Comparison of ENCODE assay signal across 8 mouse cellular contexts in the genomic region with DNA sequence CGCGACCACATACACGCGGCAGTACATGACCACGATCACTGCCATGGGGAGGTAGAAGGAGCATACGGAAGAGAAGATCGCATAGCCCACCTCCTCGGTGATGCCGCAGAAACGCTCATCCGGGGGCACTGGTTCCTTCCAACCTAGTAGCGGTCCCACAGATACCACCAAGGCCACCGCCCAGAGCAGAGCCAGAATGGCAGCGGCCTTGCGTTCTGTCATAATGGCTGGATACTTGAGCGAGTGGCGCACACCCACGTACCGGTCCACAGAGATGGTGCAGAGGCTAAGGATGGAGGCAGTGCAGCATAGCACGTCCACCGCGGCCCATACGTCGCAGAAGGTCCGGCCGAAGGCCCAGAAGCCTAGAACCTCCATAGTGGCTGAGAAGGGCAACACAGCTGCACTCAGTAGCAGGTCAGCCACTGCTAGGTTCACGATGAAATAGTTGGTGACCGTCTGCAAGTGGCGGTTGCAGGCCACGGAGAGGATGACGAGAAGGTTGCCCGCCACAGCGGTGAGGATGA. TPM values are rescaled to one million over a fixed set of nuclear protein-coding genes. Genes with fewer than 3 reads are reported as not detected.
DNase-seq lines count a peak whose midpoint lies in the region; ATAC-seq and TF ChIP-seq lines count a peak whose summit lies in the region.

No protein-coding gene starts in this region.

- no peaks in the 10 kb centered on the region for H3K36me3 ChIP-seq in embryonic facial prominence, embryonic 13.5 days
- H3K36me3 ChIP-seq in hindbrain, embryonic 15.5 days: no peaks in the 10 kb centered on the region
- no peaks in the 10 kb centered on the region for H3K36me3 ChIP-seq in myocyte (ENCODE audit: control insufficient read depth, insufficient read depth)

- H3K4me3 ChIP-seq in layer of hippocampus, adult 2 months: peak overlapping the region; percentile 73
- peak overlapping the region; percentile 56 for H3K4me3 ChIP-seq in embryonic facial prominence, embryonic 13.5 days
- H3K4me3 ChIP-seq in hindbrain, embryonic 15.5 days: peak overlapping the region; percentile 40
- peak overlapping the region; percentile 22 for H3K4me3 ChIP-seq in myocyte

- peak overlapping the region; percentile 98 for H3K27ac ChIP-seq in layer of hippocampus, adult 2 months
- H3K27ac ChIP-seq in embryonic facial prominence, embryonic 13.5 days: no peak overlapping the region
- H3K27ac ChIP-seq in hindbrain, embryonic 15.5 days (replicated peaks): no peak overlapping the region

- no peak for TF ChIP-seq CTCF in layer of hippocampus, adult 2 months (conservative IDR thresholded peaks at IDR 0.05)

- H3K27me3 ChIP-seq in embryonic facial prominence, embryonic 13.5 days: peaks cover 96% of the 10 kb centered on the region
- H3K27me3 ChIP-seq in hindbrain, embryonic 15.5 days: peaks cover 60% of the 10 kb centered on the region
- no peaks in the 10 kb centered on the region for H3K27me3 ChIP-seq in myocyte (ENCODE audit: control insufficient read depth, insufficient read depth, insufficient read length)

- H3K4me1 ChIP-seq in embryonic facial prominence, embryonic 13.5 days: peaks cover 21% of the 10 kb centered on the region
- peaks cover 22% of the 10 kb centered on the region for H3K4me1 ChIP-seq in hindbrain, embryonic 15.5 days (replicated peaks)

- H3K79me2 ChIP-seq in myocyte (ENCODE audit: control insufficient read depth, insufficient read depth): no peaks in the 10 kb centered on the region

- ATAC-seq in embryonic facial prominence, embryonic 13.5 days (ENCODE audit: insufficient number of reproducible peaks, insufficient read depth, low FRiP score, low TSS enrichment, low read depth): no peak
- no peak for ATAC-seq in hindbrain, embryonic 15.5 days (ENCODE audit: low FRiP score, low read depth)

- no peaks in the 10 kb centered on the region for H3K9me3 ChIP-seq in embryonic facial prominence, embryonic 13.5 days
- H3K9me3 ChIP-seq in hindbrain, embryonic 15.5 days: no peaks in the 10 kb centered on the region

- 4% methylated on average over 33 of the region's 33 CpGs for WGBS in embryonic facial prominence, embryonic 13.5 days
- WGBS in hindbrain, embryonic 15.5 days: 5% methylated on average over 33 of the region's 33 CpGs

- H3K9ac ChIP-seq in embryonic facial prominence, embryonic 13.5 days: peak overlapping the region; percentile 69; the same call in 1 of the 2 replicates
- no peak overlapping the region for H3K9ac ChIP-seq in hindbrain, embryonic 15.5 days

- TF ChIP-seq POLR2A in myocyte (IDR thresholded peaks at IDR 0.05; ENCODE audit: insufficient read length, low read depth): no peak

- H3ac ChIP-seq in myocyte (ENCODE audit: control insufficient read depth, insufficient read length): peak overlapping the region; percentile 42

- DNase-seq in layer of hippocampus, adult 2 months (ENCODE audit: low spot score in 2 of 2): no peak
- no peak for DNase-seq in layer of hippocampus, adult 18-20 months (ENCODE audit: low spot score in 2 of 2)
- DNase-seq in left cerebral cortex, adult 9 months (ENCODE audit: low spot score in 2 of 2): no peak
- no peak for DNase-seq in gastrocnemius, postnatal 25 days
- no peak for DNase-seq in gastrocnemius, adult 18-20 months (ENCODE audit: low spot score)

- peak overlapping the region; percentile 87 for H3K4me2 ChIP-seq in embryonic facial prominence, embryonic 13.5 days
- H3K4me2 ChIP-seq in hindbrain, embryonic 15.5 days: peak overlapping the region; percentile 85
- no peak overlapping the region for H3K4me2 ChIP-seq in myocyte (ENCODE audit: low read depth)

TF ChIP-seq in myocyte, 11 proteins besides CTCF, POLR2A, EP300 and RAD21:
- TF ChIP-seq MYOG (IDR thresholded peaks at IDR 0.05; ENCODE audit: control insufficient read depth in 1 of 3, insufficient read depth in 1 of 3, insufficient read length in 2 of 3, low read depth in 2 of 3) (no peak), USF1 (IDR thresholded peaks at IDR 0.05; ENCODE audit: low read depth) (no peak), E2F4 (IDR thresholded peaks at IDR 0.05; ENCODE audit: insufficient read depth) (no peak), REST (IDR thresholded peaks at IDR 0.05; ENCODE audit: insufficient read depth, insufficient read length) (no peak), MAX (IDR thresholded peaks at IDR 0.05; ENCODE audit: low read depth) (no peak), SRF (IDR thresholded peaks at IDR 0.05; ENCODE audit: control insufficient read depth, insufficient read length, low read depth) (no peak)

RNA-seq across cellular contexts. Expression of a gene that starts 0.7 kb away (rescaled TPM):
- 10 to 100 TPM; 89.5 to 98.6 TPM for total RNA-seq in layer of hippocampus, adult 2 months (2021)
- total RNA-seq in layer of hippocampus, adult 18-20 months (2021): 100 to 1,000 TPM in 1 of 2 experiments, 10 to 100 TPM in 1; 89.7 to 102 TPM
- 0.51 and 0.58 TPM in 2 replicates for polyA plus RNA-seq in embryonic facial prominence, embryonic 13.5 days (2015; fragmentation: Nextera tagmentation; extraction: Ambion mirVana)
- 0.49 and 0.61 TPM in 2 replicates for polyA plus RNA-seq in hindbrain, embryonic 15.5 days (2015; fragmentation: Nextera tagmentation; extraction: Ambion mirVana)
- polyA plus RNA-seq in myocyte (2012; fragmentation: generic; extraction: Trizol): 1.4 TPM
- total RNA-seq in gastrocnemius, postnatal 25 days (2021): 1 to 10 TPM in 1 of 2 experiments, under 1 TPM in 1; 0.74 to 1.2 TPM
- under 1 TPM; 0.50 to 0.88 TPM for total RNA-seq in gastrocnemius, adult 18-20 months (2021)

Comparison
In these comparisons a context has a peak if more than half of its experiments do, and no peak if none do; other contexts are left out.
1. H3K4me3 ChIP-seq: peak in every context shown above with its lines; median percentile 73 in layer of hippocampus, adult 2 months; 56 in embryonic facial prominence, embryonic 13.5 days; 40 in hindbrain, embryonic 15.5 days; 22 in myocyte.
2. RNA of a gene that starts 0.7 kb away (total RNA-seq): 89.7 to 102 TPM in layer of hippocampus, adult 18-20 months and 89.5 to 98.6 TPM in layer of hippocampus, adult 2 months; 0.74 to 1.2 TPM in gastrocnemius, postnatal 25 days and 0.50 to 0.88 TPM in gastrocnemius, adult 18-20 months; every median in the first group is over 10 times any median in the second.